Mouse (Mus musculus) testis, adult 2 months (tissue): ENCODE data around the gene Usb1.

ENCODE experiments used
- CTCF ChIP-seq: fragments of 200-500 bp; IDR thresholded peaks from 2 replicates; pipeline ENCODE4 v1.5.1; 2012; ENCODE audit warnings: low read depth, mild to moderate bottlenecking, inconsistent platforms, low read length, moderate library complexity; ENCODE audit not compliant: control insufficient read depth, insufficient read depth, insufficient replicate concordance
- POLR2A ChIP-seq: fragments of 200-500 bp; IDR thresholded peaks from 2 replicates; pipeline ENCODE4 v1.6.1; 2012; ENCODE audit warnings: low read depth, mild to moderate bottlenecking, inconsistent platforms, low read length, moderate library complexity; ENCODE audit not compliant: control insufficient read depth

GRCm38 (mm10) chr8:95293172-95293571 is 38.9 kb upstream of the Usb1 start:
- TF ChIP-seq POLR2A = peak; percentile 60
- no peak for TF ChIP-seq CTCF
